Mouse (Mus musculus) erythroblast, embryonic 14.5 days (primary cell): ENCODE measurements around the gene Cebpz.

Experiments
- GATA1 ChIP-seq: IDR thresholded peaks from 2 replicates; pipeline ENCODE4 v1.6.1; 2012; ENCODE audit warnings: low read length, inconsistent platforms, mixed read lengths
- TAL1 ChIP-seq: IDR thresholded peaks from 3 replicates; pipeline ENCODE4 v1.6.1; 2012; ENCODE audit warnings: low read length, inconsistent platforms, mixed read lengths

DNA sequence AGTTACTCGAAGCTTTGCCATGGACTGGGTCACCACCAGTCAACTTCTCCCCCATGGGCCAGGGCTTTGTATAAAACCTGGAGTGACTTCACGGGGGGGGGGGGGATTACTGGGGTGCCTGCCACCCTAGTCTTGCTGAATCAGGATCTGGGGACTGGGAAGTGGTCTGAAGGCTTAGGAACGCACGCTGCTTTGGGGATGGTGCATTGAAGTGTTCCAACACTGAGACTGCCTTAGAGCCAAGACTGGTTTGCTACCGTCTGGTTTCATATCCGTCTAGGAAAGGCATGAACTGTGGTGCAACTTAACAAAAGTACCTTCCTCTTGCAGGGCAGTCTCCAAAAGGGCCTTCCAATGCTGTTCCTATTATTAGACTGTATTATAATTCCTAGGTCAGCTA is 19.2 kb downstream of the Cebpz start:
- TF ChIP-seq GATA1 (no peak), TAL1 (no peak)
